Comparison of ENCODE assay signal across 9 mouse cellular contexts in genomic region chr11:61225941-61226412, GRCm38 (mm10). TPM values are rescaled to one million over a fixed set of nuclear protein-coding genes. Genes with fewer than 3 reads are reported as not detected.
A peak's percentile ranks its signal among the peaks of the same experiment; 100 is the strongest.
DNase-seq lines count a peak whose midpoint lies in the region; ATAC-seq and TF ChIP-seq lines count a peak whose summit lies in the region.
"Had no signal": no experiment of that assay in that cellular context is flagged by ENCODE, and none has a peak within 500 bp of the region (broad histone marks: within the 10 kb centered on the region; RNA-seq: fewer than 3 reads in every experiment).

No protein-coding gene starts in this region.

- no peaks in the 10 kb centered on the region for H3K9me3 ChIP-seq in hindbrain, embryonic 11.5 days (ENCODE audit: control insufficient read depth, low read length)
- H3K9me3 ChIP-seq: stomach, embryonic 15.5 days had no signal

- peak; percentile 21 for DNase-seq in MN1 (ENCODE audit: low spot score)
- peak; percentile 61 for DNase-seq in heart, adult 8-10 months (ENCODE audit: low spot score)
- peak in 1 of 2 experiments; percentile 64 for DNase-seq in left cerebral cortex, adult 2 months (ENCODE audit: extremely low spot score in 1 of 2, low spot score in 2 of 2)
- DNase-seq in telencephalon, adult 2 months (ENCODE audit: low read depth, low spot score), result peak; percentile 48
- no peak for DNase-seq in yolk sac, embryonic 10.5 days (ENCODE audit: low spot score)
- no peak for DNase-seq in thymus, postnatal 36 days
- no peak for DNase-seq in hindbrain, embryonic 11.5 days (ENCODE audit: low spot score)

- WGBS in hindbrain, embryonic 11.5 days, result 95% methylated on average over 6 of the region's 6 CpGs

- H3K36me3 ChIP-seq in hindbrain, embryonic 11.5 days (ENCODE audit: control insufficient read depth, insufficient read depth, low read length), result no peaks in the 10 kb centered on the region
- H3K36me3 ChIP-seq: stomach, embryonic 15.5 days had no signal

- H3K27ac ChIP-seq in left cerebral cortex, adult 2 months, result peak overlapping the region; percentile 74
- H3K27ac ChIP-seq in hindbrain, embryonic 11.5 days (ENCODE audit: low read depth, low read length), result no peak overlapping the region
- H3K27ac ChIP-seq: stomach, embryonic 15.5 days had no signal

- intact Hi-C loops in left cerebral cortex, adult 2 months (cut with DNase I), result no loop called here

- H3K4me2 ChIP-seq in hindbrain, embryonic 11.5 days (replicated peaks; ENCODE audit: low read depth, low read length), result no peak overlapping the region
- H3K4me2 ChIP-seq: stomach, embryonic 15.5 days had no signal

- ATAC-seq in cerebellum, adult (ENCODE audit: insufficient number of reproducible peaks, low FRiP score, low TSS enrichment), result peak; percentile 87
- no peak for ATAC-seq in hindbrain, embryonic 11.5 days (ENCODE audit: low FRiP score)

- H3K4me3 ChIP-seq in left cerebral cortex, adult 2 months, result no peak overlapping the region
- no peak overlapping the region for H3K4me3 ChIP-seq in hindbrain, embryonic 11.5 days (ENCODE audit: low read depth, low read length)
- H3K4me3 ChIP-seq: stomach, embryonic 15.5 days had no signal

- no peaks in the 10 kb centered on the region for H3K4me1 ChIP-seq in hindbrain, embryonic 11.5 days (replicated peaks; ENCODE audit: control insufficient read depth, insufficient read depth, low read length)

- no peak overlapping the region for H3K9ac ChIP-seq in hindbrain, embryonic 11.5 days (ENCODE audit: low read depth, low read length)
- H3K9ac ChIP-seq: stomach, embryonic 15.5 days had no signal

- TF ChIP-seq CTCF in left cerebral cortex, adult 2 months (IDR thresholded peaks at IDR 0.05), result no peak

- no peaks in the 10 kb centered on the region for H3K27me3 ChIP-seq in hindbrain, embryonic 11.5 days (ENCODE audit: control insufficient read depth, insufficient read depth, low read length)
- H3K27me3 ChIP-seq: stomach, embryonic 15.5 days had no signal

RNA-seq across cellular contexts. Expression of gene Aldh3a1, which starts 18.6 kb away (rescaled TPM):
- total RNA-seq in heart, adult 8-10 months (2022), result 1 to 10 TPM; 1.2 to 1.8 (median 1.5) TPM
- total RNA-seq in left cerebral cortex, adult 2 months (2021), result 1 to 10 TPM; 2.1 to 2.6 TPM
- polyA plus RNA-seq in hindbrain, embryonic 11.5 days (2014; fragmentation: Nextera tagmentation; extraction: Ambion mirVana), result not detected in 2 replicates

RNA-seq across cellular contexts. Expression of gene Aldh3a2, which starts 41.3 kb away (rescaled TPM):
- total RNA-seq in heart, adult 8-10 months (2022), result 10 to 100 TPM; 32.4 to 40.9 (median 34.3) TPM
- total RNA-seq in left cerebral cortex, adult 2 months (2021), result 10 to 100 TPM; 47.1 to 54.1 TPM
- polyA plus RNA-seq in hindbrain, embryonic 11.5 days (2014; fragmentation: Nextera tagmentation; extraction: Ambion mirVana), result 24.9 and 26.8 TPM in 2 replicates

RNA-seq across cellular contexts. Expression of gene Usp22, which starts 51.1 kb away (rescaled TPM):
- total RNA-seq in heart, adult 8-10 months (2022), result 10 to 100 TPM; 29.3 to 38.2 (median 30.3) TPM
- 100 to 1,000 TPM; 194 to 209 TPM for total RNA-seq in left cerebral cortex, adult 2 months (2021)
- polyA plus RNA-seq in hindbrain, embryonic 11.5 days (2014; fragmentation: Nextera tagmentation; extraction: Ambion mirVana), result 273 and 295 TPM in 2 replicates

Comparison
In these comparisons a context has a peak if more than half of its experiments do, and no peak if none do; other contexts are left out.
1. DNase-seq: peak in MN1 (single experiment), heart, adult 8-10 months (single experiment) and telencephalon, adult 2 months (single experiment); none in yolk sac, embryonic 10.5 days (single experiment), thymus, postnatal 36 days (0 of 2) and hindbrain, embryonic 11.5 days (single experiment).
2. RNA of gene Usp22, which starts 51.1 kb away (total RNA-seq): 194 to 209 TPM in left cerebral cortex, adult 2 months; 29.3 to 38.2 TPM in heart, adult 8-10 months; every median in the first group is over 4 times any median in the second.